Mouse (Mus musculus) neutrophil, adult 5-6 weeks (primary cell): ENCODE measurements around the gene Dgkg. TPM values are rescaled to one million over a fixed set of nuclear protein-coding genes. Genes with fewer than 3 reads are reported as not detected.
A peak's percentile ranks its signal among the peaks of the same experiment; 100 is the strongest.

Experiments
- ATAC-seq: fragments of 151-379, 151-347 bp; 2 replicates; pipeline ENCODE4 v1.8.0; 2017; ENCODE audit warnings: mild to moderate bottlenecking, moderate TSS enrichment; ENCODE audit not compliant: insufficient number of reproducible peaks, poor library complexity, low FRiP score, severe bottlenecking; ENCODE audit errors: extremely low read depth
- total RNA-seq: library from RNA; stranded (forward); fragments of 200-1000 nt; gene quantifications from 2 replicates; pipeline ENCODE4 v1.2.3, GENCODE M21; 2017

Gene Dgkg
- total RNA-seq, 1 experiment from 2014 or later, result 15.5 TPM

- no peak for ATAC-seq
Measured at GRCm38 (mm10) chr16:22572641-22573341, 84.2 kb downstream of the Dgkg start.

- no peak for ATAC-seq
Measured at GRCm38 (mm10) chr16:22564907-22565272, 92.1 kb downstream of the Dgkg start.

- ATAC-seq, result peak; percentile 40; the same call in 1 of the 2 replicates
Measured at GRCm38 (mm10) chr16:22564259-22564906, 92.6 kb downstream of the Dgkg start.

- no peak for ATAC-seq
Measured at GRCm38 (mm10) chr16:22563594-22563993, 93.4 kb downstream of the Dgkg start.

- ATAC-seq, result no peak
Measured at GRCm38 (mm10) chr16:22554996-22555395, 102.0 kb downstream of the Dgkg start.

GRCm38 (mm10) chr16:22552351-22552750, 104.7 kb downstream of the Dgkg start:
- ATAC-seq, result no peak

GRCm38 (mm10) chr16:22551231-22552000, 105.6 kb downstream of the Dgkg start:
- no peak for ATAC-seq

- no peak for ATAC-seq
Measured at GRCm38 (mm10) chr16:22549346-22549745, 107.7 kb downstream of the Dgkg start.

- peak; percentile 79 for ATAC-seq
Measured at GRCm38 (mm10) chr16:22548167-22549080, 108.6 kb downstream of the Dgkg start.

GRCm38 (mm10) chr16:22547741-22548140, 109.3 kb downstream of the Dgkg start:
- ATAC-seq, result no peak

GRCm38 (mm10) chr16:22545799-22546198, 111.2 kb downstream of the Dgkg start:
- ATAC-seq, result no peak

- no peak for ATAC-seq
Measured at GRCm38 (mm10) chr16:22545016-22545561, 111.9 kb downstream of the Dgkg start.

- ATAC-seq, result no peak
Measured at GRCm38 (mm10) chr16:22542691-22543141, 114.3 kb downstream of the Dgkg start.

- ATAC-seq, result no peak
Measured at GRCm38 (mm10) chr16:22539275-22539674, 117.7 kb downstream of the Dgkg start.

GRCm38 (mm10) chr16:22536581-22537160, 120.3 kb downstream of the Dgkg start:
- ATAC-seq, result no peak

- no peak for ATAC-seq
Measured at GRCm38 (mm10) chr16:22533087-22533486, 123.9 kb downstream of the Dgkg start.

- no peak for ATAC-seq
Measured at GRCm38 (mm10) chr16:22531834-22532233, 125.2 kb downstream of the Dgkg start.

GRCm38 (mm10) chr16:22531041-22531440, 126.0 kb downstream of the Dgkg start:
- ATAC-seq, result no peak
